Mouse (Mus musculus): ENCODE results near the gene Olfr644. TPM values are rescaled to one million over a fixed set of nuclear protein-coding genes. Genes with fewer than 3 reads are reported as not detected.

Olfr644 gene
- not detected in 2 replicates for polyA plus RNA-seq (2015; fragmentation: Nextera tagmentation; extraction: Ambion mirVana)

DNA sequence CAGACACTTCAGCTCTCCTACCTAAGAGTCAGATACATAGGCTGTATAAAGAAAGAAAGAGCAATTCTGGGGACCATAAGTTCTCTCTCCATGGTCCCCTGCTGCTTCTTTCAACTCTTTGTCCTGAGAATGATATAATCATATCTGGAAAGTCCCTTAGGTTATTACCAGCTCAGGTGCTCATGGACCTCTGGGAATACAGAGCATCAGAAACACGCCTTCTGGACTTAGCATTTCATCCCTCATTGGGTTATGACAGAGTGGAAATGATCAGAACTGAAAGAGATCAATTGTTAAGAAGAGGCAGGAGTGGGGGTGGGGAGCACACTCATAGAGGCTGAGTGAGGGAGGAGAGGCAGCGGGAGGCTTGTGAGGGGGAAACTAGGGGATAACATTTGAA lies at the start of gene Olfr644:
Gene Olfr644, minus strand, starts transcription at position 101 of the 400 bp plus-strand sequence.
- Histone ChIP-seq H3K36me3 (no peaks in the 10 kb centered on the region), H3K4me2 (replicated peaks) (no peak within 1 kb of the TSS), H3K4me3 (replicated peaks) (no peak within 1 kb of the TSS), H3K27ac (no peak within 1 kb of the TSS), H3K4me1 (replicated peaks) (no peaks in the 10 kb centered on the region), H3K27me3 (replicated peaks) (no peaks in the 10 kb centered on the region), H3K9me3 (no peaks in the 10 kb centered on the region), H3K9ac (no peak within 1 kb of the TSS)
- no peak for ATAC-seq
- 66% methylated on average over 2 of the region's 2 CpGs for WGBS

DNA sequence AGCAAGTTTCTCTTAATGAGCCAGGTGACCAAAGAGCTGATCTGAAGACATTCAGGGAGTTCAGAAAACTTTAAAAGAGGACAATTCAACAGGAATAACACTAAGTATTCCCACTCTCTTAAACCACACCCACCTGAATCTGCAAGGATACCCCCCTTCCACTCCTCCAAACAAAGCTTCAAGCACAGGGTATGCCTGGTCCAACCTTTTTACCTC lies 33.0 kb upstream of the Olfr644 start, which contains the start of gene Olfr646:
Gene Olfr646, plus strand, starts transcription at position 117 of the 216 bp plus-strand sequence.
- no peak for ATAC-seq

DNA sequence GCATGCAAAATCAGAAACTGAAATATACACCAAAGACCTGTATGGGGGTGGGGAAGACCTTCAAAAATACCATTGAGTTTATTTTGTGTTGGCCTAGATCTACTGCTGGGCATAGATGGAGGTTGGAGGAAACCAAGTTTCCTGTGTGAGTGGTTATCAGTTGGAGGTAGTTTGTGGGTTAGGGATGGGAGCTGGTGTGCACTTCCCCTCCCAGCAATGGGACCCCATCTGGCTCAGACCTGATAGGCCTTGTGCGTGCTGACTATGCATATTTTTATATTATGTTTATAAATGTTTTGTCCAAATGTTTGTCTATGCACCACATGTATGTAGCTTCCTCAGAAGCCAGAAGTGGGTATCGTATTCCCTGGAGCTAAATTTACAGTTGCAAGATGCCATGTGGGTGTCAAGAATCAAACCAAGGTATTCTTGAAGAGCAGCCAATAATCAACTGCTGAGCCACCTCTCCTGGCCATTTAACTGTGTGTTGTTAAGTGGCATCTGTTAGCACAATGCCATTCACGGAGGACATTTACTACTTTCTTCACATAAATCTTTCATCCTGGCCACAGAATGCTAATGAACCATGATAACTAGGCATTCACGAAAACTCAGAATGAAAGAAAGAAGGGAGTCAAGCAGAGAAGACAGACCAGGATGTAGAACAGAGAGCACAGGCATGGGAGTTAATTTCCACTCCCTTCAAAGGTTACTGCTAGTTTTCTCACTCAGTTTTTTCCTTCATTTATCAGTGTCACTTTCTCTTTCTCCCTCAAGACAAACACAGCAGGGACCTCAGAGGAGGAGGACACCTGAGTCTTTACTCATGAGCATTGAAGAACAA lies 32.5 kb upstream of the Olfr644 start:
- H3K4me1 ChIP-seq (replicated peaks) = no peaks in the 10 kb centered on the region
- no peak overlapping the region for H3K9ac ChIP-seq
- no peaks in the 10 kb centered on the region for H3K36me3 ChIP-seq
- no peaks in the 10 kb centered on the region for H3K9me3 ChIP-seq
- no peak overlapping the region for H3K27ac ChIP-seq
- ATAC-seq = no peak
- no peaks in the 10 kb centered on the region for H3K27me3 ChIP-seq (replicated peaks)
- H3K4me3 ChIP-seq (replicated peaks) = no peak overlapping the region
- 49% methylated on average over 4 of the region's 4 CpGs for WGBS
- H3K4me2 ChIP-seq (replicated peaks) = no peak overlapping the region

More for the DNA sequence above, 33.0 kb upstream of the Olfr644 start, which contains the start of gene Olfr646:
- no peak within 1 kb of the TSS for H3K9ac ChIP-seq
- H3K4me3 ChIP-seq (replicated peaks) = no peak within 1 kb of the TSS
- H3K9me3 ChIP-seq = no peaks in the 10 kb centered on the region
- H3K27me3 ChIP-seq (replicated peaks) = no peaks in the 10 kb centered on the region
- H3K27ac ChIP-seq = no peak within 1 kb of the TSS
- no peaks in the 10 kb centered on the region for H3K4me1 ChIP-seq (replicated peaks)
- H3K4me2 ChIP-seq (replicated peaks) = no peak within 1 kb of the TSS
- H3K36me3 ChIP-seq = no peaks in the 10 kb centered on the region

DNA sequence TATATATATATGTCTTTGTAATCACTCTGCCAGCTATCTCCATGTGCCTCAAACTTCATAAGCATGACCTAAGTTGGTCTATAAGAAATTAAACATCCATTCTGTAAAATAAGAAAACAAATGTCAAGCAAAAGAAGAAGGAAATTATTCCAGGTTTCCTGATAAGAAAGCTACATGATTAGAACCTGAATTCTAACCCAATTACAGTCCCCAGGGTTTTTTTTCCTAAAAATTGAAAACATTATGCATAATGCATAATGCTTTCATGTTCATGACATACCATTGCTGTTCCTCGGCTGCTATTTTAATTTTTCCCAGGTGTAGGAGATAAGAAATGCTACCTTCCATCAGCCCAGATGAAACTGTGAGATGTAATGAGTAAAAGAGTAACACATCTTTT lies 13.7 kb upstream of the Olfr644 start, which contains the start of gene Olfr645:
Gene Olfr645, minus strand, starts transcription at position 101 of the 400 bp plus-strand sequence.
- no peak within 1 kb of the TSS for H3K9ac ChIP-seq
- 81% methylated on average over 1 of the region's 1 CpGs for WGBS
- H3K27ac ChIP-seq = no peak within 1 kb of the TSS
- H3K4me2 ChIP-seq (replicated peaks) = no peak within 1 kb of the TSS
- H3K36me3 ChIP-seq = no peaks in the 10 kb centered on the region
- H3K9me3 ChIP-seq = no peaks in the 10 kb centered on the region
- H3K4me1 ChIP-seq (replicated peaks) = no peaks in the 10 kb centered on the region
- ATAC-seq = no peak
- H3K27me3 ChIP-seq (replicated peaks) = no peaks in the 10 kb centered on the region
- no peak within 1 kb of the TSS for H3K4me3 ChIP-seq (replicated peaks)

DNA sequence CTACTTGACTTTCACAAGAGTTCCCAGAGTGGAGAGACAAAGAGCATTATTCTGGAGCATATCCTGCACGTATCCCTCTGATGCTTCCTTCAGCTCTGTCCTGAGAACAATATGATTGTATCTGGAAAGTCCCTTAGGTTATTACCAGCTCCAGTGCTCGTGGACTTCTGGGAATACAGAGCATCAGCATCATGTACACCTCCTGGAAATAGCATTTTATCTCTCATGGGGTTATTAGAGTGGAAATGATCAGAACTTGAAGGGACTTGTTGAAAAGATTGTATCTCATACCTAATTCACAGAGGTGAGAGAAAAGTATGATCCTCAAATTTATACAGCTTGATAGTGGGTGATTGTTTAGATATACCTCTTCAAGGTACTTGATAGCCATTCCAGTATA lies 10.3 kb downstream of the Olfr644 start, which contains the start of gene 4930516K23Rik:
Gene 4930516K23Rik, minus strand, starts transcription at position 101 of the 400 bp plus-strand sequence.
- Histone ChIP-seq H3K4me2 (replicated peaks) (no peak within 1 kb of the TSS), H3K27me3 (replicated peaks) (no peaks in the 10 kb centered on the region), H3K27ac (no peak within 1 kb of the TSS), H3K9me3 (no peaks in the 10 kb centered on the region), H3K4me1 (replicated peaks) (no peaks in the 10 kb centered on the region), H3K4me3 (replicated peaks) (no peak within 1 kb of the TSS), H3K36me3 (no peaks in the 10 kb centered on the region), H3K9ac (no peak within 1 kb of the TSS)
- ATAC-seq = no peak
- WGBS = 44% methylated on average over 2 of the region's 2 CpGs

DNA sequence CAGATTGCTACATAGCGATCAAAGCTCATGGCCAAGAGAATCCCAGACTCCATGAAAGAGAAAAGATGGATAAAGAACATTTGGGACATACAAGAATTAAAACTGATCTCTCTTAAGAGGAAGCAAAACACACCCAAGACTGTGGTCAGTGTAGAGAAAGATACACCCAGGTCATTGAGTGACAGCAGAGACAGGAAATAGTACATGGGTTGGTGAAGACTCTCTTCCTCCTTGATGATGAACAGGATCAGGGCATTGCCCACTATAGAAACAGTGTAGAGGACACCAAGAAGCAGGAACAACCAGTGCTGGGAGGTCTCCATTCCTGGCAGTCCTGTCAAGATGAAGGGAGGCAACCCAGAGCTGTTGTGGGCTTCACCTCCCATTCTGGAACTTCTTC lies 12.5 kb downstream of the Olfr644 start:
- Histone ChIP-seq H3K36me3 (no peaks in the 10 kb centered on the region), H3K4me1 (replicated peaks) (no peaks in the 10 kb centered on the region), H3K4me2 (replicated peaks) (no peak overlapping the region), H3K27me3 (replicated peaks) (no peaks in the 10 kb centered on the region), H3K9me3 (no peaks in the 10 kb centered on the region), H3K27ac (no peak overlapping the region), H3K4me3 (replicated peaks) (no peak overlapping the region), H3K9ac (no peak overlapping the region)
- no peak for ATAC-seq
- WGBS = 96% methylated on average over 1 of the region's 1 CpGs

DNA sequence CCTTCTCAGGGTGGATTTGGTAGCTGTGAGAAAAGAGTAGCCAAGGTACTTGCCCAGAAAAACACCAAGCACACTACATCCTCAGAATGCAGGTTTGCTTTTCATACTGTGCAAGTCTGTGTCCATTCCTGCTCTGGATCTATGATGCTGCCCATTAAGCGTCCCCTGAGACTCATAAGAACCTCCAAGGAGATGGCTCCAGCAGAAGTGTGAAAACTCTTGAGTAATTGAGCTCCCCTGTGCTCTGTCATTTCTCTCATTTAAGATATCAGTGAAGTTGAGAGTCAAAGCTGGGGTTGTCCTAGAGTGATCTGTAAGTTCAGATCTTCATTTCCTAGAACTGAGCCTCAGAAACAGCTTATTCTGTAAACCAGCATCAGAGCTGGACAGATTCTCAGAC lies 19.1 kb downstream of the Olfr644 start, which contains the start of gene Olfr642:
Gene Olfr642, minus strand, starts transcription at position 101 of the 400 bp plus-strand sequence.
- Histone ChIP-seq H3K27me3 (replicated peaks) (no peaks in the 10 kb centered on the region), H3K9me3 (no peaks in the 10 kb centered on the region), H3K36me3 (no peaks in the 10 kb centered on the region), H3K27ac (no peak within 1 kb of the TSS), H3K4me3 (replicated peaks) (no peak within 1 kb of the TSS), H3K4me2 (replicated peaks) (no peak within 1 kb of the TSS), H3K4me1 (replicated peaks) (no peaks in the 10 kb centered on the region), H3K9ac (no peak within 1 kb of the TSS)
- no peak for ATAC-seq
- 71% methylated on average over 1 of the region's 1 CpGs for WGBS

DNA sequence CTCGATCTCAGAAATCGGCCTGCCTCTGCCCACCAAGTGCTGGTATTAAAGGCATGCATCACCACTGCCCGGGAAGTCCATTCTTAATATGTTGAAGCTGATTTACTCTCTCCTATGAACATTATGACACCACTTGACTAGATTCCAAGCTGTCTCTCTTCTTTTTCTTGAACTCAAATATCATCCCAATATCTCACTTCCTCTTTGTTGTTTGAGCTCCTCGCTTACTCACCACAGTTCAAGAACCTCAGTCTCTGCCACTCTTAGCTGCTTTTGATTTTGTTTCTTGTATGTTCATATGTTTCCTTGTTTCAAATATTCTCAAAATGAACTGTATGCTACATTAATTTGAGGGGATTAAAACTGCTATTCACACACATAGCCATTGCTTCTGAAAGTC lies 20.9 kb downstream of the Olfr644 start:
- Histone ChIP-seq H3K9me3 (no peaks in the 10 kb centered on the region), H3K27me3 (replicated peaks) (no peaks in the 10 kb centered on the region), H3K4me2 (replicated peaks) (no peak overlapping the region), H3K27ac (no peak overlapping the region), H3K4me1 (replicated peaks) (no peaks in the 10 kb centered on the region), H3K9ac (no peak overlapping the region), H3K4me3 (replicated peaks) (no peak overlapping the region), H3K36me3 (no peaks in the 10 kb centered on the region)
- WGBS = 90% methylated on average over 4 of the region's 4 CpGs
- no peak for ATAC-seq

DNA sequence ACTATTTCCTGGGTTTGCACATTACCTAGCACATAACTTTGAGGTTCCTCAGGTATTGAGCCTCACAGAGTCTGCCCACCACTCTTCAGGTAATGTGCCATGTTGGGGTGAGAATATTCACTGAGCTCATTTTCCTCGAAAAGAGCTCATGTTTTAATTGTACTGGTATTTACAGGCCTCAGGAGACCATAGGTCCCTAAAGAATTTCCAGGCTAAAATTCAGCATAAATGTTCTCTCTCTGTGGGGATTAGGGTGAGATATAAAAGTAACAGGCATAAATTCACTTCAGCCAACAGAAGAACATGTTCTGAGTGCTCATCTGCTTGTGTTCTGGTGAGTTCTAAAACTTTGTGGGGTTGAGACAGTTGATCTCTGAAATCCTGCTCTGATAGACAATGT lies 36.5 kb downstream of the Olfr644 start, which contains the start of gene Olfr641:
Gene Olfr641, plus strand, starts transcription at position 301 of the 400 bp plus-strand sequence.
- Histone ChIP-seq H3K4me2 (replicated peaks) (no peak within 1 kb of the TSS), H3K36me3 (no peaks in the 10 kb centered on the region), H3K27ac (no peak within 1 kb of the TSS), H3K4me3 (replicated peaks) (no peak within 1 kb of the TSS), H3K9me3 (no peaks in the 10 kb centered on the region), H3K27me3 (replicated peaks) (no peaks in the 10 kb centered on the region), H3K9ac (no peak within 1 kb of the TSS), H3K4me1 (replicated peaks) (no peaks in the 10 kb centered on the region)
- WGBS = 74% methylated on average over 1 of the region's 1 CpGs
- no peak for ATAC-seq

DNA sequence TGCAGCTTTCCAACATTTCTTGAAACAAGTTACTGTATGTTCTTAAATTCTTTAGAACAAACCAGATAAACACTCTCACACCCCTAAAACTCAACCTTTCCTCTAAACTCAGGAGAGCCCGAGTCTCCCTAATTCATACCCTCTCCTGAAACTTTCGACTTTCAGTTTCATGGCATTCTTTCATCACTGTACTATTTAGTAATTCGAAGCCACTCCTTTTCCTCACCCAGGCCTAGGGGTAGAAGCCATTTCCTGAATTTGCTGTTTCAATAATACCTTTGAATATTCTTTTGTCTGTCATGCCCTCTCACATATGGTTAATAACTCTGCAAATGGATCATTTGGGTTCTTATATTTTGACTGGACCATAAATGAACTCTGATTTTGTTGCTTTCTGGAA lies 44.7 kb downstream of the Olfr644 start:
- Histone ChIP-seq H3K27ac (no peak overlapping the region), H3K4me2 (replicated peaks) (no peak overlapping the region), H3K27me3 (replicated peaks) (no peaks in the 10 kb centered on the region), H3K9me3 (no peaks in the 10 kb centered on the region), H3K36me3 (no peaks in the 10 kb centered on the region), H3K4me3 (replicated peaks) (no peak overlapping the region), H3K4me1 (replicated peaks) (no peaks in the 10 kb centered on the region), H3K9ac (no peak overlapping the region)
- no peak for ATAC-seq
- 71% methylated on average over 3 of the region's 3 CpGs for WGBS

DNA sequence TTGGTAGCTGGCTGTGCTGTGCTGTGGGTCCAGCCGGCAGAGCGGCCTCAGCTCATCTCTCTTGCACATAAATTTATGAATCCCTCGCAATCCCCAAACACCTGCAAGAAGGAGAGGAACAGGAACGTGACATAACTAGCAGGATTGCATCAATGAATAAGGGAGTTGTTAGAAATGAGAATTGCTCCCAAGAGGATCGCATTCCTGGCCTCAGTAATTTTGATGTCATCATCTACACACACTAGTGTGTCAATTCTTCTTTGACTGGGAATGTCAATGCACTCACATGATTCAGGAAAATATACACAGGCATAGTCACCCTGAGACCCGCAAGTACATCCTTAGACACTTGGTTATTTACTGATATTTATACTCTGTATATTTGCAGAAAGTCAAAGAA lies 46.2 kb downstream of the Olfr644 start, which contains the start of gene Olfr640:
Gene Olfr640, minus strand, starts transcription at position 101 of the 400 bp plus-strand sequence.
- no peak within 1 kb of the TSS for H3K4me3 ChIP-seq (replicated peaks)
- no peak within 1 kb of the TSS for H3K27ac ChIP-seq
- no peak within 1 kb of the TSS for H3K4me2 ChIP-seq (replicated peaks)
- H3K9ac ChIP-seq = no peak within 1 kb of the TSS
- ATAC-seq = no peak
- H3K36me3 ChIP-seq = no peaks in the 10 kb centered on the region
- H3K27me3 ChIP-seq (replicated peaks) = no peaks in the 10 kb centered on the region
- 81% methylated on average over 6 of the region's 6 CpGs for WGBS
- H3K9me3 ChIP-seq = no peaks in the 10 kb centered on the region
- H3K4me1 ChIP-seq (replicated peaks) = no peaks in the 10 kb centered on the region

DNA sequence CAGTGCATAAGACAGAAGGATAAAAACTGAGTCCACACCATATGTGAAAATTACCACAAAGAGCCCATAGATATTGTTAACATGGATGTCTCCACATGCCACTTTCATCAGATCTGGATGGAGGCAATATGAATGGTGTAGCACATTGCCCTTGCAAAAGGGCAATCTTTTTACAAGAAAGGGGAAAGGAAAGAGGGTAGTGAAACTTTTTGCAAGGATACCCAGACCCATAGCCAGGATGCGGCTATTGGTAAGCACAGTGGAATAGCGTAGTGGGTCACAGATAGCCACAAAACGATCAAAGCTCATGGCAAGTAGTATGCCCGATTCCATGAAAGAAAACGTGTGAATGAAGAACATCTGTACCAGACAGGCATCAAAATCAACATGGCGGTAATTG lies 50.0 kb downstream of the Olfr644 start:
- Histone ChIP-seq H3K4me3 (replicated peaks) (no peak overlapping the region), H3K9me3 (no peaks in the 10 kb centered on the region), H3K4me1 (replicated peaks) (no peaks in the 10 kb centered on the region), H3K27ac (no peak overlapping the region), H3K36me3 (no peaks in the 10 kb centered on the region), H3K27me3 (replicated peaks) (no peaks in the 10 kb centered on the region), H3K4me2 (replicated peaks) (no peak overlapping the region), H3K9ac (no peak overlapping the region)
- WGBS = 90% methylated on average over 6 of the region's 6 CpGs
- no peak for ATAC-seq

DNA sequence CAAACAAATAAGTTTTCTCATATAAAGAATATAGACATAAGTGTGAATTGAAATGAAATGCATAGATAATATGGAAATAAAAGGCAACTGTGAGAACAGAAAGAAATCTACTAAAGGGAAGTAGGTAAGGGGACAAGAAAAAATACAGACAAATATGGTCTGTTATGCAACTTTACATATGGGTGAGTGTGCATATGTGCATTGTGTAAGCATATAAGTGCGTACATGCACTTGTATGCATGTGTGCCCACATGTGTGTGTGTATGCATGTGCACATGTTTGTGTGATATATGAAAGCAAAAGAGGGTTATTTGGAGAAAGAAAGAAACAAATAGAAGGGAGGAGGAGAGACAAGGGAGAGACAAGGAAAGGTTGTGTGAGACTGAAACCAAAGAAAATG lies 52.7 kb downstream of the Olfr644 start:
- no peaks in the 10 kb centered on the region for H3K4me1 ChIP-seq (replicated peaks)
- WGBS = 89% methylated on average over 1 of the region's 1 CpGs

More for the DNA sequence above, 52.7 kb downstream of the Olfr644 start:
- no peak overlapping the region for H3K9ac ChIP-seq
- ATAC-seq = no peak
- no peak overlapping the region for H3K4me2 ChIP-seq (replicated peaks)
- H3K9me3 ChIP-seq = no peaks in the 10 kb centered on the region
- H3K27me3 ChIP-seq (replicated peaks) = no peaks in the 10 kb centered on the region
- no peaks in the 10 kb centered on the region for H3K36me3 ChIP-seq
- no peak overlapping the region for H3K27ac ChIP-seq
- H3K4me3 ChIP-seq (replicated peaks) = no peak overlapping the region

Data from intestine, embryonic 15.5 days (tissue).